Mouse (Mus musculus): ENCODE results near the gene Actr3. TPM values are rescaled to one million over a fixed set of nuclear protein-coding genes. Genes with fewer than 3 reads are reported as not detected.
A peak's percentile ranks its signal among the peaks of the same experiment; 100 is the strongest.

The Actr3 gene
- polyA plus RNA-seq, 1 experiment from 2014 or later: 267 TPM

GRCm38 (mm10) chr1:125437161-125437560, 1.6 kb upstream of the Actr3 start:
- no peaks in the 10 kb centered on the region for H3K9me3 ChIP-seq (replicated peaks)
- no peak overlapping the region for H3K4me3 ChIP-seq
- H3K4me1 ChIP-seq (replicated peaks): peaks cover 12% of the 10 kb centered on the region
- H3K4me2 ChIP-seq: no peak overlapping the region
- no peak for ATAC-seq (replicated peaks; ENCODE audit: insufficient number of reproducible peaks, insufficient read depth, low FRiP score, low read depth)
- 75% methylated on average over 2 of the region's 2 CpGs for WGBS
- H3K27me3 ChIP-seq: no peaks in the 10 kb centered on the region
- H3K36me3 ChIP-seq: no peaks in the 10 kb centered on the region
- H3K9ac ChIP-seq: no peak overlapping the region
- H3K27ac ChIP-seq: no peak overlapping the region

GRCm38 (mm10) chr1:125435018-125435368, 534 bp downstream of the Actr3 start:
- Histone ChIP-seq H3K4me1 (replicated peaks) (peaks cover 29% of the 10 kb centered on the region), H3K4me2 (peak overlapping the region; percentile 62), H3K27ac (peak overlapping the region; percentile 100), H3K4me3 (peak overlapping the region; percentile 96), H3K36me3 (no peaks in the 10 kb centered on the region), H3K27me3 (no peaks in the 10 kb centered on the region), H3K9me3 (replicated peaks) (no peaks in the 10 kb centered on the region), H3K9ac (peak overlapping the region; percentile 96)
- no peak; the same call in 1 of the 2 replicates for ATAC-seq (replicated peaks; ENCODE audit: insufficient number of reproducible peaks, insufficient read depth, low FRiP score, low read depth)
- 0% methylated on average over 15 of the region's 23 CpGs for WGBS

GRCm38 (mm10) chr1:125434485-125435001, 984 bp downstream of the Actr3 start:
- H3K9me3 ChIP-seq (replicated peaks): no peaks in the 10 kb centered on the region
- no peaks in the 10 kb centered on the region for H3K27me3 ChIP-seq
- peak overlapping the region; percentile 96 for H3K9ac ChIP-seq
- H3K4me3 ChIP-seq: peak overlapping the region; percentile 96
- ATAC-seq (replicated peaks; ENCODE audit: insufficient number of reproducible peaks, insufficient read depth, low FRiP score, low read depth): no peak
- H3K27ac ChIP-seq: peak overlapping the region; percentile 100
- peak overlapping the region; percentile 62 for H3K4me2 ChIP-seq
- no peaks in the 10 kb centered on the region for H3K36me3 ChIP-seq
- peaks cover 32% of the 10 kb centered on the region for H3K4me1 ChIP-seq (replicated peaks)
- under 1% methylated on average over 25 of the region's 25 CpGs for WGBS

- Histone ChIP-seq H3K36me3 (no peaks in the 10 kb centered on the region), H3K9me3 (replicated peaks) (no peaks in the 10 kb centered on the region), H3K27me3 (no peaks in the 10 kb centered on the region), H3K4me2 (peak overlapping the region; percentile 45), H3K9ac (no peak overlapping the region), H3K4me1 (replicated peaks) (peaks cover 51% of the 10 kb centered on the region), H3K27ac (peak overlapping the region; percentile 59; the same call in 1 of the 2 replicates), H3K4me3 (no peak overlapping the region)
- ATAC-seq (replicated peaks; ENCODE audit: insufficient number of reproducible peaks, insufficient read depth, low FRiP score, low read depth): no peak
- 50% methylated on average over 4 of the region's 4 CpGs for WGBS
These were observed 4.2 kb downstream of the Actr3 start for GRCm38 (mm10) chr1:125431286-125431685.

- no peak overlapping the region for H3K9ac ChIP-seq
- peaks cover 52% of the 10 kb centered on the region for H3K4me1 ChIP-seq (replicated peaks)
- peak overlapping the region; percentile 45 for H3K4me2 ChIP-seq
These were observed 4.8 kb downstream of the Actr3 start for GRCm38 (mm10) chr1:125430737-125431136.

GRCm38 (mm10) chr1:125429984-125430383, 5.5 kb downstream of the Actr3 start:
- H3K9me3 ChIP-seq (replicated peaks): no peaks in the 10 kb centered on the region
- ATAC-seq (replicated peaks; ENCODE audit: insufficient number of reproducible peaks, insufficient read depth, low FRiP score, low read depth): no peak
- H3K4me1 ChIP-seq (replicated peaks): peaks cover 56% of the 10 kb centered on the region
- no peaks in the 10 kb centered on the region for H3K27me3 ChIP-seq
- no peak overlapping the region for H3K27ac ChIP-seq
- WGBS: 78% methylated on average over 4 of the region's 4 CpGs
- peak overlapping the region; percentile 45 for H3K4me2 ChIP-seq
- H3K9ac ChIP-seq: no peak overlapping the region
- no peaks in the 10 kb centered on the region for H3K36me3 ChIP-seq
- no peak overlapping the region for H3K4me3 ChIP-seq

More at GRCm38 (mm10) chr1:125430737-125431136, 4.8 kb downstream of the Actr3 start:
- no peaks in the 10 kb centered on the region for H3K36me3 ChIP-seq
- H3K27ac ChIP-seq: peak overlapping the region; percentile 59
- H3K9me3 ChIP-seq (replicated peaks): no peaks in the 10 kb centered on the region
- H3K27me3 ChIP-seq: no peaks in the 10 kb centered on the region
- 20% methylated on average over 7 of the region's 7 CpGs for WGBS
- H3K4me3 ChIP-seq: peak overlapping the region; percentile 7; the same call in 1 of the 2 replicates
- no peak for ATAC-seq (replicated peaks; ENCODE audit: insufficient number of reproducible peaks, insufficient read depth, low FRiP score, low read depth)

- Histone ChIP-seq H3K4me1 (replicated peaks) (peaks cover 56% of the 10 kb centered on the region), H3K9ac (no peak overlapping the region), H3K36me3 (no peaks in the 10 kb centered on the region), H3K9me3 (replicated peaks) (no peaks in the 10 kb centered on the region), H3K4me2 (no peak overlapping the region), H3K27me3 (no peaks in the 10 kb centered on the region), H3K4me3 (no peak overlapping the region), H3K27ac (peak overlapping the region; percentile 28; the same call in 1 of the 2 replicates)
- WGBS: 24% methylated on average over 2 of the region's 2 CpGs
- ATAC-seq (replicated peaks; ENCODE audit: insufficient number of reproducible peaks, insufficient read depth, low FRiP score, low read depth): no peak
These were observed 7.2 kb downstream of the Actr3 start for GRCm38 (mm10) chr1:125428315-125428714.

GRCm38 (mm10) chr1:125426387-125427045, 9.0 kb downstream of the Actr3 start:
- H3K4me1 ChIP-seq (replicated peaks): peaks cover 45% of the 10 kb centered on the region
- H3K4me2 ChIP-seq: no peak overlapping the region
- 86% methylated on average over 2 of the region's 2 CpGs for WGBS
- ATAC-seq (replicated peaks; ENCODE audit: insufficient number of reproducible peaks, insufficient read depth, low FRiP score, low read depth): no peak
- no peak overlapping the region for H3K9ac ChIP-seq
- H3K4me3 ChIP-seq: no peak overlapping the region
- no peaks in the 10 kb centered on the region for H3K27me3 ChIP-seq
- no peak overlapping the region for H3K27ac ChIP-seq
- H3K36me3 ChIP-seq: no peaks in the 10 kb centered on the region
- H3K9me3 ChIP-seq (replicated peaks): no peaks in the 10 kb centered on the region

- peaks cover 11% of the 10 kb centered on the region for H3K4me1 ChIP-seq (replicated peaks)
- ATAC-seq (replicated peaks; ENCODE audit: insufficient number of reproducible peaks, insufficient read depth, low FRiP score, low read depth): no peak
- 30% methylated on average over 2 of the region's 2 CpGs for WGBS
These were observed 15.6 kb downstream of the Actr3 start for GRCm38 (mm10) chr1:125419906-125420305.

GRCm38 (mm10) chr1:125418732-125419131, 16.8 kb downstream of the Actr3 start:
- Histone ChIP-seq H3K9ac (no peak overlapping the region), H3K27ac (no peak overlapping the region), H3K4me3 (no peak overlapping the region), H3K36me3 (peaks cover 25% of the 10 kb centered on the region), H3K27me3 (no peaks in the 10 kb centered on the region), H3K9me3 (replicated peaks) (no peaks in the 10 kb centered on the region), H3K4me2 (no peak overlapping the region), H3K4me1 (replicated peaks) (peaks cover 11% of the 10 kb centered on the region)
- ATAC-seq (replicated peaks; ENCODE audit: insufficient number of reproducible peaks, insufficient read depth, low FRiP score, low read depth): no peak
- WGBS: 80% methylated on average over 4 of the region's 4 CpGs

More at GRCm38 (mm10) chr1:125419906-125420305, 15.6 kb downstream of the Actr3 start:
- Histone ChIP-seq H3K9ac (no peak overlapping the region), H3K4me3 (no peak overlapping the region), H3K4me2 (no peak overlapping the region), H3K27ac (no peak overlapping the region), H3K36me3 (peaks cover 19% of the 10 kb centered on the region), H3K9me3 (replicated peaks) (no peaks in the 10 kb centered on the region), H3K27me3 (no peaks in the 10 kb centered on the region)

- H3K27ac ChIP-seq: no peak overlapping the region
- no peak overlapping the region for H3K9ac ChIP-seq
- H3K36me3 ChIP-seq: peaks cover 54% of the 10 kb centered on the region
- WGBS: 94% methylated on average over 6 of the region's 6 CpGs
- no peaks in the 10 kb centered on the region for H3K9me3 ChIP-seq (replicated peaks)
- H3K27me3 ChIP-seq: no peaks in the 10 kb centered on the region
- no peak overlapping the region for H3K4me2 ChIP-seq
- no peak overlapping the region for H3K4me3 ChIP-seq
- no peak for ATAC-seq (replicated peaks; ENCODE audit: insufficient number of reproducible peaks, insufficient read depth, low FRiP score, low read depth)
- no peaks in the 10 kb centered on the region for H3K4me1 ChIP-seq (replicated peaks)
These were observed 28.3 kb downstream of the Actr3 start for GRCm38 (mm10) chr1:125407220-125407619.

- WGBS: 88% methylated on average over 1 of the region's 1 CpGs
- Histone ChIP-seq H3K27me3 (no peaks in the 10 kb centered on the region), H3K4me1 (replicated peaks) (peaks cover 7% of the 10 kb centered on the region), H3K4me2 (no peak overlapping the region), H3K9me3 (replicated peaks) (no peaks in the 10 kb centered on the region), H3K9ac (no peak overlapping the region), H3K27ac (peak overlapping the region; percentile 82), H3K4me3 (no peak overlapping the region), H3K36me3 (peaks cover 72% of the 10 kb centered on the region)
- ATAC-seq (replicated peaks; ENCODE audit: insufficient number of reproducible peaks, insufficient read depth, low FRiP score, low read depth): no peak
These were observed 40.1 kb downstream of the Actr3 start for GRCm38 (mm10) chr1:125395391-125395790.
